Mouse (Mus musculus) brain, embryonic 14.5 days (tissue): ENCODE data around the gene Plin4.

Experiments used
- CTCF ChIP-seq: fragments of 200-500 bp; IDR thresholded peaks from 2 replicates; pipeline ENCODE4 v1.5.1; 2012; ENCODE audit warnings: inconsistent platforms, mild to moderate bottlenecking, moderate library complexity, borderline replicate concordance; ENCODE audit not compliant: insufficient read depth, insufficient read length; ENCODE audit errors: extremely low read depth
- POLR2A ChIP-seq: fragments of 200-500 bp; IDR thresholded peaks from 2 replicates; pipeline ENCODE4 v1.6.1; 2012; ENCODE audit warnings: mild to moderate bottlenecking, inconsistent platforms, borderline replicate concordance; ENCODE audit not compliant: poor library complexity, insufficient read depth, insufficient read length, severe bottlenecking; ENCODE audit errors: extremely low read depth

- TF ChIP-seq POLR2A (no peak), CTCF (no peak)
Measured at GRCm38 (mm10) chr17:56096883-56097282, 12.7 kb downstream of the Plin4 start.
